Mouse (Mus musculus): ENCODE results near the gene Rpl27. TPM values are rescaled to one million over a fixed set of nuclear protein-coding genes. Genes with fewer than 3 reads are reported as not detected.
"Not testable (repeated sequence)": the region's sequence is repeated elsewhere in the genome, so short reads cannot be mapped to it uniquely, and the experiment has no call there.

Rpl27 gene
- polyA plus RNA-seq, 1 experiment from 2014 or later, result 204 TPM

DNA sequence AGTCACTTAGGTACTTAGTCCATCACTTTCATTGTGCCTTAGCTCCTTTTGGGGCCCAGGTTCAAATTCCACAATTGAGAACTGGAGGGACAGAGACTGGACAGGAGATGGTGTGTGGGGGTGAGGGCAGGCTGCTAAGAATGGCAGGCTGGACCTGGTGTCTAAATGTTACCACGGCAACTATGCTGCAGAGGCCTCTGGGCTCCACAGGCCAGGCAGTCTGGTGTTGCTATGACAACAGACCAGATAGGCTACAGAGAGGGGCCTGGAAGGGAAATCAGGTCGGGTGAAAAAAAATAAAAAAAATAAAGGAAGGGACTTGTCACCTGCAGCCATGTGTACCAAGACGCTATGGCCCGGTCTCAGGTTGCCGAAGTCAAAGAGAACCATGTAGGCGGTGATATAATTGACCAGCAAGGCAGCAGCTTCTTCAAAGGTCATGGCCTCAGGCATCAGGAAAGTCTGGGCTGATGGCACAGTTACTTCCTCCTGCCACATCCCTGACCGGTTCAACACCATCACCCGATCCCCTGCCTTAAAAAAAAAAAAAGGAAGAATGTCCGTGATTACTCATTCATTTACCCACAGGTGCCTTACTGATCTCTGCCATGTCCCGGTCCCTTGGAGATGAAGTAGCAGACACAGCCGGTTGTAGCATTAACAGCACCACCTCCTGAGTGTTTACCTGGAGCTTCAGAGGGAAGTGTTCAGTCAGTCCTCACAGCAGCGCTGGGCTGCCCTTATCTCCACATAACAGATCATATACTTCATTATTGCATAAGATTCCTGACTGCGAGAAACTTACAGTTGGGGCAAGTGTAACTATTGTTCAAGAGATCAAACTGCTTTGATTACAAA, 20.7 kb downstream of the Rpl27 start:
- Histone ChIP-seq H3K36me3 (ENCODE audit: control insufficient read depth, insufficient read depth, low read length) (peaks cover 34% of the 10 kb centered on the region), H3K4me1 (ENCODE audit: control insufficient read depth, insufficient read depth, low read depth, low read length) (peaks cover 34% of the 10 kb centered on the region), H3K4me2 (ENCODE audit: low read length) (peak overlapping the region; percentile 61), H3K27me3 (replicated peaks; ENCODE audit: control insufficient read depth, insufficient read depth, low read length) (no peaks in the 10 kb centered on the region), H3K9ac (ENCODE audit: low read depth, low read length) (no peak overlapping the region), H3K4me3 (ENCODE audit: low read length) (no peak overlapping the region), H3K27ac (ENCODE audit: low read depth, low read length) (no peak overlapping the region), H3K9me3 (ENCODE audit: control insufficient read depth, low read length) (no peaks in the 10 kb centered on the region)
- WGBS, result 21% methylated on average over 13 of the region's 13 CpGs
- no peak for ATAC-seq

DNA sequence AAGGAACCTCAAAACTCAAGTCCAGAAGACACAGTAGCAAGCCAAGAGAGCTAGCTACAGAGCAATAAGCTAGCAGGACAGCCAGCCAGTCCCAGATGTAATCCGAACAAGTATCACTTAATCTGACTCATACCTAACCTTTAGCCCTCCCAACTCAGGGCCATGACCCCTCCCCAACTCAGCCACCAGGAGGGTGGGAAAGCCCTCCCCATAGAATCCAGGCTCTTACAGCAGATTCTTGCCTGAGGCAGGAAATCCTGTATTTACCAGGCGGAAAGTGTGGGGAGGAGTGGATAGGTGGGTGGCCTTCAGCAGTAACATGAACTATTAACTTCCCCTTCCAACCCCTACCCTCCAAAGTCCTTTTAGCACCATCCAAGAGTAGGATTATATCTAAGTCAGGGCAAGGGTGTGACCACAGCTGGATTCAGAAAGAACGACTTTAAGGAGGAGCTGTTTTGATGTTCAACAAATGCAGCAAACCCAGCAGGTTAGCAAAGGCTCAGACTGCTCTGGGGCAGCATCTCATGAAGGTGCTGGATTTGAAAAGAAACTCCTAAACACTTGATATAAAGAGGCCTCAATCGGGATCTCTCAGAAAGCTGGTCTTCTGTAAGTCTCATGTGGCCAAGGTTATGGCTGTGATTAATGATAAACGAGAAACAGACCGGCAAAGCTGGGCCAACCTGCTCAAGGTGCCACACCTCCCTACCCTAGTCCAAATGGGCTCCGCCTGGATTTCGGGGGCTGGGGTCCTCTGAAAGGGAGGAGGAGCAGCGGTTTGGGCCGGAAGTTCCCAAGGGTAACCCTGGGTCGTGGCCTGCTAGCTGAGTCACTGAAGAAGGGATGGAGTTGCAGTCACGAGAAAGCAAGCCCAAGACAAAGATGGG, 22.4 kb downstream of the Rpl27 start, which contains the start of gene Rnd2:
Rnd2 (plus strand) TSS at position 789 of the 890 bp plus-strand sequence.
- H3K36me3 ChIP-seq (ENCODE audit: control insufficient read depth, insufficient read depth, low read length), result peaks cover 23% of the 10 kb centered on the region
- H3K27ac ChIP-seq (ENCODE audit: low read depth, low read length), result peak within 1 kb of the TSS; percentile 94
- no peaks in the 10 kb centered on the region for H3K9me3 ChIP-seq (ENCODE audit: control insufficient read depth, low read length)
- peak within 1 kb of the TSS; percentile 93 for H3K9ac ChIP-seq (ENCODE audit: low read depth, low read length)
- 0 out of 2 replicates have a peak, but pooled peaks have one; percentile 0 for ATAC-seq
- 8% methylated on average over 12 of the region's 12 CpGs for WGBS
- H3K4me2 ChIP-seq (ENCODE audit: low read length), result peak within 1 kb of the TSS; percentile 61
- H3K27me3 ChIP-seq (replicated peaks; ENCODE audit: control insufficient read depth, insufficient read depth, low read length), result no peaks in the 10 kb centered on the region
- peaks cover 41% of the 10 kb centered on the region for H3K4me1 ChIP-seq (ENCODE audit: control insufficient read depth, insufficient read depth, low read depth, low read length)
- peak within 1 kb of the TSS; percentile 94 for H3K4me3 ChIP-seq (ENCODE audit: low read length)

DNA sequence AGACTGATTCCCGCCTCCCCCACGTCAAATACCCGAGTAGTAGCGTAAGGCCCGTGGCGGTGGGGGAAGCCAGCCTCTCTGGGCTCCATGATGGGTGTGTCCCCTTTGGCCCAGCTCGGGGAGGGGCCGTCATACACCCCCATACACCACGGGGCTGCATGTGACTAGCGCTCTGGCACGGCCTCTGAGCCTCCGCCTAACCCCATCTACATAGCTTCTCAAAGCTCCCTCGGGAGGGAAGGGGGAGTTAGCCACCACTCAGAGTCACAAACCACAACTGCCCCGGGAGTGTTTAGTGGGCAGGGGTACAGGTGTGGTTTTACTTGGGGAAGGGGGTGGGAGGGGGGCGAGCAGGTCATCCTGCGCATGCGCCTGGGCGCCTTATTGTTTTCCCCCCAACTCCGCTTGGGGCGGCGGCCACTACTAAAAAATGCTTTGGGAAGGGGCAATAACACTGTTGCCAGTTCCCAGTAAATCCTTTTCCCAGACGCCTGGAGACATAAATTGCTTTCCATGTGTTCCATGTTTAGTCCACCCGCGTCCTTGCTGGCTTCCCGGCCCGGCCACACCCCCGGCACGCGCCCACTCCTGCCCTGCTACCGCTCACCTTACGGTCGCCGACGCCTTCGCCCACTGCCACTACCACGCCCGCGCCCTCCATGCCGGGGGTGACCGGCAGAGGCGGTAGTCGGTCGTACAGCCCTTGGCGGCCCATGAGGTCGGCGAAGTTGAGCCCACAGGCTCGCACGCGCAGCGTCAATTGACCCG, 23.2 kb downstream of the Rpl27 start:
- H3K4me2 ChIP-seq (ENCODE audit: low read length), result peak overlapping the region; percentile 61
- H3K4me3 ChIP-seq (ENCODE audit: low read length), result peak overlapping the region; percentile 94
- peaks cover 15% of the 10 kb centered on the region for H3K36me3 ChIP-seq (ENCODE audit: control insufficient read depth, insufficient read depth, low read length)
- under 1% methylated on average over 51 of the region's 51 CpGs for WGBS
- H3K4me1 ChIP-seq (ENCODE audit: control insufficient read depth, insufficient read depth, low read depth, low read length), result peaks cover 46% of the 10 kb centered on the region
- peak overlapping the region; percentile 93 for H3K9ac ChIP-seq (ENCODE audit: low read depth, low read length)
- peak overlapping the region; percentile 94 for H3K27ac ChIP-seq (ENCODE audit: low read depth, low read length)
- ATAC-seq, result peak; percentile 25
- no peaks in the 10 kb centered on the region for H3K27me3 ChIP-seq (replicated peaks; ENCODE audit: control insufficient read depth, insufficient read depth, low read length)
- no peaks in the 10 kb centered on the region for H3K9me3 ChIP-seq (ENCODE audit: control insufficient read depth, low read length)

DNA sequence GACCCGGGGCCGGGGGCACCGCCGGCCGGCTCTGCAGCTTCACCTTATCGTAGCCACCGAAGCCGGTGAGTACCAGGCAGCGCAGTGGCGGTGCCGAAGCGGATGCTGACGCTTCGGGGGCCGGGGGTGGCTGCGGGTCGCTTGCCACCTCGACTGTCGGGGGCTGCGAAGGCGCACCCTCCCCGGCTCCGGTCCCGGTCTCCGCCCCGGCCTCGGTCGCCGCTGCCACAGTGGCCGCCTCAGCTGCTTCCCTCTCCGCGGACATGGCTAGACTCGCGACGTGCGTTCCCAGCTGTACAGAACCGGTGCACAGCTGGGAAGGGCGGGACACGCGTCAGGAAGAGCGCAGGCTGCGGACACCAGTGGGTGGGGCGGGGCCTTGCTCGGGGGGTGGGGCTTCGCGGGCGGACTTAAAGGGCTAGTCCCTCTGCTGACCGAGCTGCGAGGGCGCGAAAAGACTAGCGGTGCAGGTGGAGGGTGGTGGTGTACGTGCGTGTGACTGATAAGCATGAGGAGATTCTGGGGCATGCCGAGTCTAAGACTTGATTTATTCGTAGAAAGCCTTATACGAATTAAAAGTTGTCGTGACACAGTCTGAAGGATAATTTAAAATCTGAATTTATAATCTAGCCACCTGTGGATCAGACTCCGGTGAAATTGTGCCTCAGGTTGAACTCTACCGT, 23.9 kb downstream of the Rpl27 start, which contains the start of gene Vat1:
Vat1 (minus strand) TSS at position 362 of the 683 bp plus-strand sequence.
- Histone ChIP-seq H3K4me3 (ENCODE audit: low read length) (peak within 1 kb of the TSS; percentile 94), H3K4me2 (ENCODE audit: low read length) (peak within 1 kb of the TSS; percentile 86), H3K4me1 (ENCODE audit: control insufficient read depth, insufficient read depth, low read depth, low read length) (peaks cover 46% of the 10 kb centered on the region), H3K9me3 (ENCODE audit: control insufficient read depth, low read length) (no peaks in the 10 kb centered on the region), H3K36me3 (ENCODE audit: control insufficient read depth, insufficient read depth, low read length) (peaks cover 11% of the 10 kb centered on the region), H3K9ac (ENCODE audit: low read depth, low read length) (peak within 1 kb of the TSS; percentile 93), H3K27me3 (replicated peaks; ENCODE audit: control insufficient read depth, insufficient read depth, low read length) (no peaks in the 10 kb centered on the region), H3K27ac (ENCODE audit: low read depth, low read length) (peak within 1 kb of the TSS; percentile 94)
- WGBS, result under 1% methylated on average over 60 of the region's 60 CpGs
- ATAC-seq, result peak; percentile 73

DNA sequence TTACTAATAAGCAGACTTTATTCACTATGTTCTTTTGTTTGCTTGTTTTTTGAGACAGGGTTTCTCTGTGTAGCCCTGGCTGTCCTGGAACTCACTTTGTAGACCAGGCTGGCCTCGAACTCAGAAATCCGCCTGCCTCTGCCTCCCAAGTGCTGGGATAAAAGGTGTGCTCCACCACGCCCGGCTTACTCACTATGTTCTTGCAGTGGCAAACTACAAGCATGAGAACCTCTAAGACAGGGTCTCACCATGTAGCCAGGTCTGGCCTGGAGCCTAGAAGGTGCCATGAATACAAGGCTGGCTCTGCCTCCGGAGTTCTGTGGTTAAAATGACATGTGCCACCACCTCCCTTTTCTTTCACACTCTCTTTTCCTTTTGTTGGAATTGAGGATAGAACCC, 24.5 kb downstream of the Rpl27 start:
- H3K36me3 ChIP-seq (ENCODE audit: control insufficient read depth, insufficient read depth, low read length); H3K27me3 ChIP-seq (replicated peaks; ENCODE audit: control insufficient read depth, insufficient read depth, low read length); H3K9me3 ChIP-seq (ENCODE audit: control insufficient read depth, low read length); ATAC-seq; H3K9ac ChIP-seq (ENCODE audit: low read depth, low read length); H3K27ac ChIP-seq (ENCODE audit: low read depth, low read length): not testable (repeated sequence)
- Histone ChIP-seq H3K4me3 (ENCODE audit: low read length) (peak overlapping the region; percentile 94), H3K4me1 (ENCODE audit: control insufficient read depth, insufficient read depth, low read depth, low read length) (peaks cover 46% of the 10 kb centered on the region), H3K4me2 (ENCODE audit: low read length) (peak overlapping the region; percentile 61)
- 66% methylated on average over 5 of the region's 5 CpGs for WGBS

DNA sequence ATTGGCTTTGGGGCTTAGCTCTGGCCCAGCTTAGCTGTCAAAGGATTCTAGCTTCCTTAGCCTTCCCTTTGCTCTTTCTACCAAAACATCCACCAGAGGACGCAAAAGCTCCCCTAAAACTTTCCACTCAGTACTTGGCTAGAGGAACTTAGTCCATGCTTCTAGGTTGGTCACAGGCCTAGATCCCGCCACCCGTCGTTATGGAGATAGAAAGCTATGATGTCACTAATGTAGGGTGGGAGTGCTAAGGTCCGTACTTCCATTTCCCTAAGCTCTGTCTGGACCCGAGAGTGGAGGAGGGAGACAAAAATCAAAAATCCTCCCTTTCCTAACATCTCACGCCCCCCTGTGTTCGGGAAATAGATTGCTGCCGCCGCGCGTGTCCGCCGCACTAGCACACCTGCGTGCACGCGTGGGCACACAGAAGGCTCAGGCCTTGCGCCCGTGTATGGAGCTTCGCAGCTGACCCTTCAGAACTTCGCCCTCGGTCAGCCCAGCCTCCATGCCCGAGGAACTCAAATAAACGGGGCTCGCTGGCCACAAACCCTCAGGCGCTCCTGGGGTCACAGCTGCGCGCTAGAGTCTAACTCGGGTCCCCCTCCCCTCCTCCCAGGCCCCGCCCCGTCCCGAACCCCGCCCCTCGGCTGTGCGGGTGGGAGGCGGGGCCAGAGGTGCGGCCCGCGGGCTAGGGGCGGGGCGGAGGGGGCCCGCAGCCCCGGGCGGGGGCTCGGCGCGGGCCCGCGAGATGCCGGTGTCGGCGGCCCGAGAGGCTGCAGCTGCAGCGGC, 25.6 kb downstream of the Rpl27 start:
- Histone ChIP-seq H3K27ac (ENCODE audit: low read depth, low read length) (peak overlapping the region; percentile 88), H3K36me3 (ENCODE audit: control insufficient read depth, insufficient read depth, low read length) (no peaks in the 10 kb centered on the region; the same call in 1 of the 2 replicates), H3K9me3 (ENCODE audit: control insufficient read depth, low read length) (no peaks in the 10 kb centered on the region), H3K4me3 (ENCODE audit: low read length) (peak overlapping the region; percentile 86), H3K4me1 (ENCODE audit: control insufficient read depth, insufficient read depth, low read depth, low read length) (peaks cover 40% of the 10 kb centered on the region), H3K9ac (ENCODE audit: low read depth, low read length) (peak overlapping the region; percentile 89), H3K27me3 (replicated peaks; ENCODE audit: control insufficient read depth, insufficient read depth, low read length) (no peaks in the 10 kb centered on the region), H3K4me2 (ENCODE audit: low read length) (peak overlapping the region; percentile 86)
- peak; percentile 72 for ATAC-seq
- WGBS, result under 1% methylated on average over 52 of the region's 54 CpGs

DNA sequence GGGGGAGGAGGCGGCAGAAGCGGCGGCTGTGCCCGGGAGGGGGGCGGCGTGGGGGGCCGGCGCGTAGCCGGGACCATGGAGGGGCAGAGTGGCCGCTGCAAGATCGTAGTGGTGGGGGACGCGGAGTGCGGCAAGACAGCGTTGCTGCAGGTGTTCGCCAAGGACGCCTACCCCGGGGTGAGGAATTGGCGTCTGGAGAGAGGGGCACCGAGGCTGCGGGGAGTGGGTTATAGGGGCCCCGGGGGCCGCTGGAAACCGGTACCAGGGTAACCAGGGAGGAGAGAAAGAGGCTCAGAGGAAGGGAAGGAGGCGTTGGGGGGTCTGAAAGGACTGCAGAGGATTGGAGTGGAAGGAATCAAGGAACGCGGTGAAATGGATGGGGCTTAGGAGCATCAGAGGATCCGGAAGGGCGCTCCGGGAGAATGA, 26.2 kb downstream of the Rpl27 start:
- H3K9me3 ChIP-seq (ENCODE audit: control insufficient read depth, low read length), result no peaks in the 10 kb centered on the region
- no peaks in the 10 kb centered on the region; the same call in 1 of the 2 replicates for H3K36me3 ChIP-seq (ENCODE audit: control insufficient read depth, insufficient read depth, low read length)
- peak overlapping the region; percentile 88 for H3K27ac ChIP-seq (ENCODE audit: low read depth, low read length)
- H3K4me1 ChIP-seq (ENCODE audit: control insufficient read depth, insufficient read depth, low read depth, low read length), result peaks cover 34% of the 10 kb centered on the region
- under 1% methylated on average over 24 of the region's 31 CpGs for WGBS
- peak overlapping the region; percentile 86 for H3K4me2 ChIP-seq (ENCODE audit: low read length)
- peak; percentile 45 for ATAC-seq
- H3K9ac ChIP-seq (ENCODE audit: low read depth, low read length), result peak overlapping the region; percentile 89
- no peaks in the 10 kb centered on the region for H3K27me3 ChIP-seq (replicated peaks; ENCODE audit: control insufficient read depth, insufficient read depth, low read length)
- H3K4me3 ChIP-seq (ENCODE audit: low read length), result peak overlapping the region; percentile 86

Measured in hindbrain, embryonic 16.5 days (tissue).